Mouse (Mus musculus): ENCODE data around the gene Rhobtb1.

- TF ChIP-seq USF1 (IDR thresholded peaks at IDR 0.05; ENCODE audit: low read depth) = no peak
- no peak for TF ChIP-seq CEBPB (IDR thresholded peaks at IDR 0.05; ENCODE audit: insufficient read depth, poor library complexity, severe bottlenecking)
- no peak for TF ChIP-seq TCF12 (IDR thresholded peaks at IDR 0.05; ENCODE audit: insufficient read depth, poor library complexity, severe bottlenecking)
- no peak for TF ChIP-seq POLR2A (IDR thresholded peaks at IDR 0.05; ENCODE audit: insufficient read length, low read depth)
- TF ChIP-seq MYOD1 (IDR thresholded peaks at IDR 0.05; ENCODE audit: control insufficient read depth in 1 of 3, insufficient read length in 2 of 3, low read depth in 2 of 3) = no peak
Observed at GRCm38 (mm10) chr10:69160877-69161276, 9.6 kb downstream of the Rhobtb1 start.
